Mouse (Mus musculus) B cell, adult 2 months (primary cell): ENCODE data around the gene Pnmal1.
A peak's percentile ranks its signal among the peaks of the same experiment; 100 is the strongest.
"Not testable (repeated sequence)": the region's sequence is repeated elsewhere in the genome, so short reads cannot be mapped to it uniquely, and the experiment has no call there.

ENCODE experiments used
- DNase-seq, 2 experiments: peaks; one replicate each; pipeline ENCODE4 v3.0.0; 2022

The Pnmal1 gene

DNA sequence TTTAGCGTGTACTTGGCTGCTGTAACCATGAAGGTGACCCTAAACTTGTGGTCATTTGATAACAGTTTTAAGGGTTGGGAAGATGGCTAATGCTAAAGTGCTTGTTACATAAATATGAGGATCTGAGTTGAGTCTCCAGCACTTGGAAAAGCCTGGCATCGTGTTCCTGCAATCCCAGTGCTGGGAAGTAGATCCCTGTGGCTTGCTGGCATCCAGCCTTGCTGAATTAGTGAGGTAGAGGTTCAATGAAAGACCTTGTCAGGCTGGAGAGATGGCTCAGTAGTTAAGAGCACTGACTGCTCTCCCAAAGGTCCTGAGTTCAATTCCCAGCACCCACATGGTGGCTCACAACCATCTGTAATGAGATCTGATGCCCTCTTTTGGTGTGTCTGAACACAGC, 5.7 kb upstream of the Pnmal1 start:
- not testable (repeated sequence) for DNase-seq

DNA sequence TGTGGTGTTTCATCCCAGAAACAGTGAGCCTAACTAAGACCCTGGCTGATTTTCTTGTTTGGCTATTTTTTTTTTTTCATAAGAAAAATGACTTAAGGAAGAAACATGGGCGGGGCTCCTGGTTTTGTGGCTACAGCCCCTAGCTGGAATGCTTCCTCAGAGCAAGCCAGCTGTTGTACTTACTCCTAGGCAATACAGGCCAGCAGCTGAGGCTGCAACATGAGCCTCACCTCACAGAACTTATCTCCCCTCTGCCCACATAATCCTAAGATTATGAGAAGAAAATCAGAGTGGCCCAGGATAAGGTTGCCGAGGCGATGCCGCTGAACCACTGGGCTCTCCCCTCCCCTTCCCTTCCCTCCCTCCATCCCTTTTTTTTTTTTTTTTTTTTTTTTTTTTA, 3.8 kb upstream of the Pnmal1 start:
- no peak for DNase-seq

DNA sequence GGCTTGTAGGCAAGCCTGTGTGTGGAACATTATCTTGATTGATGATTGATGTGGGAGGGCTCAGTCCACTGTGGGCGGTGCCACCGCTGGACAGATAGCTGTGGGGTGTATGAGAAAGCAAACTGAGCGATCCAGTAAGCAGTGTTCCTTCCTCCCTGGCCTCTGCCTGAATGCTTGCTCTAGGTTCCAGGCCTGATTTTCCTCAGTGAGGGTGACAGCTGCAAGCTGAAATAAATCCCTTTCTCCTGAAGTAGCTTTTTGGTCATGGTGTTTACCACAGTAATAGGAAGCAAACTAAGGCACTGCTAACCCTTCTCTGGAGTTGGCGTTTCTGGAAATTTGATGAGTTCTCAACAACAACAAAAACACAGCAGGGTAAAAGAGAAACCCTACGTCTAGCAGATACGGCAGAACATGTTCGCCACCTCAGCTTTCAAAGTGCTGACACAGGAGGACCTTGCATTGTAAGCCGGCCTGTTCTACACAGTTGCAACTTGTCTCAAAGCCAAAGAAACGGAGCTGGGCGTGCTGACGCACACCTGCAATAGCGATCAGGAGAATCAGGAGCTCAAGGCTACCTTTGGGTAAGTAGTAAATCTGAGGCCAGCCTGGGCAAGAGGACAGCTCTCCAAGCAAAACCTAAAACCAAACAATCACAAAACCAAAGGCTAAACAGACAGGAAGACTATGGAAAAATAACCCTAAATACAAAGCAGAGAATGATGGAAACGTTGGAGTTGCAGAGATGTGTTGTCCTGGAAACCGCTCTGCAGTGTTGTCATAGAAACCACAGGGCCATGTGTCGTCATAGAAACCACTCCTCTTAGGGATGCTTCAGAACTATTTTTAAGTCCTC, 2.8 kb upstream of the Pnmal1 start:
- DNase-seq, result no peak

DNA sequence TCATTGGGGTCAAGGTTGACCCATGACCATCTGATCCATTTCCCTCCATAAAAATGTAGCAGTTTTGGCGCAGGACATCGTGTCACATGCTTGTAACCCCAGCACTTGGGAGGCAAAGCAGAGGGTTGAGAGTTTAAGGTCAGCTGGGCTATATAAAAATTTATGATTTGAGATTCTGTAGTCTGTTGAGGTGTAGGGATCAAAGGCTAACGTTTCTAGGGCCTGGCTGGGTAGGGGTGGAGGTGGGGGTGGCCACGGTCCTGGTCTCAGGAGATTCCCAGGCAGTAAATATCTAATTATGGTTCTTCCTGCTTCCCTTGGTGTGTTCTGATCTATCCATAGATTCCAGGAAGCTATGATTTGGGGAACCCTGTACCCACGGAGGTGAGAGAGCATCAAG, 2.2 kb downstream of the Pnmal1 start:
- no peak for DNase-seq

DNA sequence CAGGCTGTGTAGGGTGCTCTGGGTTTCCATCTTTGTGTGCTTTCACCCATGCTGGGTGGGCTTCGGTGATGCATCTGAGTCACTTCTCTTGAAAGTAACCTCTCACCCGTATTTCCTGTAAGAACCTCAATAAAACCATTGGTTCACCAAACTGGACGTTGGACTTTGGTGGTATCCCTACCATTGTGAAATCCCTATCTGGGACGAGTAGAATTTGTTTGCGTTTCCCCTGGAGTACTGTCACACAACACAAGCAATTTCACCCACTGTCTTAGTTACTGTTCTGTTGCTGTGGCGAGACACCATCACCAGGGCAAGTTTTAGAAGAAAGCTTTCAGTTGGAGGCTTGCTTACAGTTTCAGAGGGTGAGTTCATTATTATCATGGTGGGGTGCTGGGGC, 8.9 kb downstream of the Pnmal1 start:
- no peak for DNase-seq

DNA sequence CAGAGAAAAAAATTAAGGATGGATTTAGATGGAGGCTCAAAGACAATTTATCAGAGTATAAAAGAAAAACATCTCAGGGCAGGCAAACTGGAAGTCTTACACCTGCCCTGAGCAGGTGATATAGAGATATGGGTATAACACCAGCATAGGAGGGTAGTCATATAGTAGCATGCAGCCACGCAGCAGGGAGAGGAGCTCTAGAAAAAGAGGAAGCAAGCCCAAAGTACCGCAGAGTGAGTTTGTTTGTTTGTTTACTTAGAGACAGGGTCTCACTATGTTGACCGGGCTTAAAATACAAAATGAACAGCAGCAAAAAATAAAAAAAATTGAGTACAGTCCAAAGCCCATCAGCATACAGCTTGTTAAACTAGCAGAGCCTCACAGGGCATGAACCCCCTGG, 11.7 kb downstream of the Pnmal1 start:
- no peak for DNase-seq

DNA sequence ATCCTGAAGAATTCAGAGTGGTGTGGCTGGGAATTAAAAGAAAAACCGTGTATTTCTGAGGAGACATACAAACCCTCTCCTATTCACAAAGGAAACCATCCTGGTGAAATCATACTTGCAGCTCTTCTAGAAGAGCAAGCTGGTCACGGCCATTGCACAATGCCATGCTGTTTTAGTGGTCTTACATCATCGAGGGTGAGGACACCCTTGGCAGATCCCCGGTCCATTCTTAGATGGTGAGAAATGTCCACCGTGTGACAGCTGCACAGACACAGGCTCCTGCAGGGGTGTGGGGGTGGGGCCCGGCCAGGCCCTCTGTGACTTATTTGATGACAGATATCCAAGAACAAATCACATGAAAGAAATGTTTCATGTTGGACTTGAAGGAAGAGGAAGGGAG, 14.5 kb downstream of the Pnmal1 start:
- DNase-seq, result no peak

DNA sequence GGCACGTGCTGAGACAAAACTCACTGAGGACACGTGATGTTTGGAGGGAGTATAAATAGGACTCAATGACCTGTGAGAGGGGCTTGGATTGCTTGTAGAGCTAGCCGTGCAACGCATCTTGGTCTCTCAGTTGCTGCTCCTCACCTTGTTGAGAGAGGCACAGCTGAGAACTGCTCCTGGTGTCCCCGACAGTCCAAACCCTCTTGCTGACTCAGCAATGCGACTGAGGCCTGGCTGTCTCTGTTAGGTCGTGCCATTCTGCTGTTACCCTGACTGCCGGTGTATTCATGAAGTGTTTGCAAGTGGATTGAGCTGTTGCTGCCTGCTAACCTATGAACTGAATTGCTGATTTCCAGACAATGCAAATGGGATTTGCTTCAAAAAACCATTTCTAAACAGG, 16.8 kb downstream of the Pnmal1 start:
- no peak for DNase-seq

DNA sequence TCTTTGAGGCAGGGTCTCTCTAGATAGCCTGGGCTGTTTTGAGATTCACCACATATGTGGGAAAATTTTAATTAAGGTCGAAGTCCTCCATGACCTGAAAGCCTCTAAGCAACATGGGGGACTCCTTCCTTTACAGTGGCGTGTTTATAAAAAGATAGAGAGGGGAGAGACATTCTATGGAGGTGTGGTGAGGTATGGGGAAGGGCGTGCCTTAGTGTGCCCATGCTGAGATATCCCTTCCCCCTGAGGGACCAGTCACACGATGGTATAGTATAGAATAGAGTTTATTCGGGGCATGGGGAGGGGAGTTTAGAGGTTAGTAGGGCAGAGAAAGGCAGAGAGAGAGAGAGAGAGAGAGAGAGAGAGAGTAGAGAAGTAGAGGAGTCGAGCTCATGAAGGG, 18.7 kb downstream of the Pnmal1 start:
- no peak for DNase-seq

DNA sequence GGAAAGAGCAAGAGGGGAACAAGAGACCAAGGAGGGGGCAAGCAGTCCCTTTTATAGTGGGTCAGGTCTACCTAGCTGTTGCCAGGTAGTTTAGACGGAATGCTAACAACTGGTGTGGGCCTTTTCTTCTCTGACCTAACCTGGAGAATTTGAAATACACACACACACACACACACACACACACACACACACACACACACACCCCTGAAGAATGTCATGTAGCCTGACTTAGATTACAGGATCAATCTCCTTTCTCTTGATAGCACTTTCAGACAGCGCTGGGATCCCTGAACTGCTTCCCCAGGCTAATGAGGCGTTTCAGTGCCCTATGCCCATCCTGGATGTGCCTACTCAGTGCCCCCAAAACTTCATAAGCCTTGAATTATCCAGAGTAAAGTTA, 19.1 kb downstream of the Pnmal1 start:
- DNase-seq, result no peak

DNA sequence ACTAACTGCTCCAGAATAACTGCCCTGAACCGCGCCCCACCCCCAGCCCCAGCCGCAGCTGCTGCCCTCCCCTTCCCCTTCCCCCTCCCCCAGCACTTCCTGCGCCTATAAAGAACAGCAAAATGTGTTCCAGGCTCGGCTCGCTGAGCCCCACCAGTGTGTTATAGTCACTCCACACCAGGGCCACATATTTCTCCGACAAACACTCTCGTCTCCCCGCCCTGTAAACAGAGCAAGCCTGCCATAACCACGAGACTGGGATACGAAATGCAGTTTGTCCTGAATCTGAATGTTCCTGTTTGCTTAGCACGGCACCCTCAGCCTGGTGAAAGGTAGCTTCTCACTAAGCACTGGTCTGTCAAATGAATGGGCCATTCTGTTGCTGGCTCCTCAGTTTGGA, 20.9 kb downstream of the Pnmal1 start:
- peak; percentile 30 to 32 for DNase-seq

DNA sequence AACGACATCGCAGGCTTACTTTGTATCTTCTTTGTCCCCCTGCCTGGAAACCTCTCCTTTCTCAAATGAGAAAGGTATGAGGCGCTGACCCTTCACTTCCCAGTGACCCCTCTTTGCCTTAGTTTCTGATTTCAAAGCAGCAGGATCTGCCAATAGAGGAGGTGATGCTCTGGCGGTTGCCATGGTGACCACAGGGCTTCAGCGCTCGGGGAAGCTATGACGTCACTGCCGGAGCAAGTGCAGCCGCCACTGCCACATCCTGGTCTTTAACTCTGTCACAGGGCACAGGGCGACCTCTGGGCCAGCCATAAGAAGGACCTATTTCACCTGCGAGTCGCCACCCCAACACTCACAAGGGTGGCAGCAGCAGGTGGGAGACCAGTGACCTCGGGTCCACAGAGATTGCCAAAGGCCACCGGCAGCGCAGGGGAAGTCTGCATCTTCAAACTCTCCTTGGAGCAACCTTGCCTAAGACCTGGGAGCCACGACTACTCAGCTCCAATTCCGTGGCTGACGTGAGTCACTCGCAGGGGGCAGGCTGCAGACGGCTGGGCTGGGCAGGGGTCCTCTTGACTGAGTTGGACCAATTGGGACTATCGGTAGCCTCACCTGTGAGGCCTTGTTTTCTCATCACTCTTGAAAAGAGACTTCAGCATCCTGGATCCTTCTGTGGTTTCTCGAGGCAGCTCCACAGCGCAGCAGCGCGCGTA, 23.5 kb downstream of the Pnmal1 start, which contains the start of gene Gm42372:
Gene Gm42372, plus strand, starts transcription at position 228 of the 710 bp plus-strand sequence.
- DNase-seq, result peak; percentile 61 to 66

DNA sequence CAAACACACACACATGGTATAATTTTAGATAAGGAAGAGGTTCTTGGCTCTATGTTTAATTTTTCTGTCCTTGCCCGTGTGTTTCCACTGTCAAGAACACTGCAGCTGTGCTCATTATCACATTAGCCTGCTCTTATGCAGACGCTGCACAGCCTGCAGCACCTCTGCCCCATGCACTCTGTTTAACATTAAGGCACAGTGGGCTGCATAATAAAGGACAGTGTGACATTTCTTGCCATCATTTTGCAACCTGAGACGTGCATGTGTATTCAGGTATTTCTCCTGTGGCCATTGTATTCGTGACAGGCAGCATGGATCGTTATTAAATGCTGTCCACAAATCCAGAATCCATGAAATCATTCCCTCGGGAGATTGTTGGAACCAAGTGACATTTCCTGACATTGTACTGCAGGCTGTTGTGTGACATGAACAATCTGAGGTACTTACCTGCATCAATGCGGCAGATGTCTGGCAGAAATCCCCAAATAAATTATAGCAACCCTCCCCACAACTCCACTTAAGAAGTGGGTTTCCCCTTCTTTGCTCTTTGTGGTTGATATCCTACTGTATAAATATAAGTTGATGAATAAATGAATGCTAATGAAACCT, 28.2 kb downstream of the Pnmal1 start:
- no peak for DNase-seq

DNA sequence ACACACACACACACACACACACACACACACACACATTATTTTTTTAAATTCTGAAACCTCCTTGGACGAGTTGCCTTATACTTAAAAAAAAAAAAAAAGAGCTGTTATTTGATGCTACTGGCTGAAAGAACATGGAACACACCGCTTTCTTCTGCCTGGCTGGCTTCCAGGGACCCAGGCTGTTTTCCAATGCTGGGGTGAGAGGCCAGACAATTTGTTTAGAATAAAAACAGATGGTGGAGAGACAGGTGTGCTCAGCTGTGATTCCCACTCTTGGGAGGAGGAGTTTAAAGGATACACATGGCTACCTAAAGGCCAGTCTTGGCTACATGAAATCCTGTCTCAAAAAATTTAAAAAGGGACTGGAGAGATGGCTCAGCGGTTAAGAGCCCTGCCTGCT, 28.9 kb downstream of the Pnmal1 start:
- DNase-seq, result no peak

DNA sequence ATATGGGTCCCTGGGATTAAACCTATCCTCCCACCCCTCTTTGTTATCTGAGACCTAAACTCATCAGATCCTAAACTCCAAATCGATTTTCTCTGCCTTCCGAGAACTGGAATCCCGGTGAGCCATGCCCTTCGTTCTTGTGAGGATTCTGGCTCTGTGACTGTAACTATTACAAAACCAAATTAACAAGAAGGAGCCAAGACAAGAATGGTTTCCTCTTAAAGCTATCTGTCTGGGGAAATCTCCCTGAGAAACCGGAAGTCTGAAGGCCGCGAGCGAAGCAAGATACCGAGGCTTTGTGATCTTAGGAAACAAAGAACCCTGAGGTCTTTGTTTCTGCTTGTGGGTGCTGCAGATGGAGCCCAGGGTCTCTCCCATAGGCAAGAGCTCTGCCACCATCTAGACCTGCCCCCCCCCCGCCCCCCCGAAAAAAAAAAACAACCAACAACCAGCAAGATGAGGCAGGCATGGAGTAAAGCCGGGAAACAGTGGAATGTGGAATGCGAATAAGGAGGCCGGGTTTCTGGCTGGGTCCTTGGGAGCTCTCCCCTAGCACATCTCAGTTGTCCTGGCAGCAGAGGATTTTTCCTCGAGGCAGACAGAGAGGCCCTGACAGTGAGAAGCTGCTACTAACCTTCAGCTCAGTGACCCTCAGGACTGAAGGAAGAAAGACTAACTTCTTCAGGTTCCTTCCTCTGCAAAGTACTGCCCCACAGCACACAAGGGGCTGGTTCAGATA, 30.7 kb downstream of the Pnmal1 start:
- no peak for DNase-seq

DNA sequence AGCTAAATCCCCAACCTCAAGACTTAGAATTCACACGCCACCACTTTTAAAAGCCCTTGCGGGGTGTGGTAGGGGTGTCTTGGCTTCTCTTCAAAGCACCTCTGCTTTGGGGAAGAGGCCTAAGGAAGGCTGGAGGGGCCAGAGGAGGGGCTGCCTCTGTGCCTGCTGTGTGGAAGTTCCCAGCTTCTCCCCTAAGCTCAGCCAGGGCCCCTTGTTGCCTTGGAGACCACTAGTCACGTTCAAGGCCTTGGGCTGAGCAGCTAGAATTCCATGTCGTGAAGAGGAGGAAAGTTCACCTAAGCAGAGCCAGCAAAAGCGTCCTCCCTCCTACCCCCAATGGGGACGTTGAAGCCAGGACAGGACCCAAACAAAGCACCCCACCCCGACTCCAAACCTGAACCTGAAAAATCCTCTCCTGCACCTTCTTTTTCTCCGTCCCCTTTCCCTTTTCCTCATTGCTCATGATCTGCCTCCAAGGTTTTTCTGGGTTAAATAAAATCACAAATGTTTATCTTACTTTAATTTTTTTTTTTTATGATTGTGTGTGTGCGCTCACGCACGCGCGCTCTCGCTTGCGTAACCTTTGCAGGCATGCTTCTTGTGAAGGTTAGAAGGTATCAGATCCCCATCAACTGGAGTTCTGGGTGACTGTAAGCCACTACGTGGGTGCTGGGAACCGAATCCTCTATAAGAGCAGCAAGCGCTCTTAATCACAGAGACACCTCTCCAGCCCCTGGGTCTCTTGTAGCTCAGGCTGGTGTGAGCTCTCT, 32.4 kb downstream of the Pnmal1 start:
- DNase-seq, result no peak

DNA sequence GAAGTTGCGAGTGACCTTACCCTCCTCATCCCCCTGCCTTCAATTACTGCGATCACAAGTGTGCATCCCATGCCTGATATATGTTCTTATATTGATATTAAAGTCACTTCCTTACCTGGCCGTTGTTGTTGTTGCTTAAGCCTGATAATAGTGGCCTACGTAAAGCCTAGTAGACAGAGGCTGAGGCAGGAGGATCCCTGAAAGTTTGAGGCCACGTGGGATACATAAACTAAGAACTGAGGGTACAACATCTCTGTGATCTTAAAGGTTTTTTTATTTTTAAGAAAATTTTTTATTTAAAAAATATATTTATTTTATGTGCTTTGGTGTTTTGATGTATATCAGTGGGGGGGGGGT, 33.0 kb downstream of the Pnmal1 start, which contains the start of gene Ccdc8:
Gene Ccdc8, plus strand, starts transcription at position 258 of the 357 bp plus-strand sequence.
- no peak for DNase-seq

DNA sequence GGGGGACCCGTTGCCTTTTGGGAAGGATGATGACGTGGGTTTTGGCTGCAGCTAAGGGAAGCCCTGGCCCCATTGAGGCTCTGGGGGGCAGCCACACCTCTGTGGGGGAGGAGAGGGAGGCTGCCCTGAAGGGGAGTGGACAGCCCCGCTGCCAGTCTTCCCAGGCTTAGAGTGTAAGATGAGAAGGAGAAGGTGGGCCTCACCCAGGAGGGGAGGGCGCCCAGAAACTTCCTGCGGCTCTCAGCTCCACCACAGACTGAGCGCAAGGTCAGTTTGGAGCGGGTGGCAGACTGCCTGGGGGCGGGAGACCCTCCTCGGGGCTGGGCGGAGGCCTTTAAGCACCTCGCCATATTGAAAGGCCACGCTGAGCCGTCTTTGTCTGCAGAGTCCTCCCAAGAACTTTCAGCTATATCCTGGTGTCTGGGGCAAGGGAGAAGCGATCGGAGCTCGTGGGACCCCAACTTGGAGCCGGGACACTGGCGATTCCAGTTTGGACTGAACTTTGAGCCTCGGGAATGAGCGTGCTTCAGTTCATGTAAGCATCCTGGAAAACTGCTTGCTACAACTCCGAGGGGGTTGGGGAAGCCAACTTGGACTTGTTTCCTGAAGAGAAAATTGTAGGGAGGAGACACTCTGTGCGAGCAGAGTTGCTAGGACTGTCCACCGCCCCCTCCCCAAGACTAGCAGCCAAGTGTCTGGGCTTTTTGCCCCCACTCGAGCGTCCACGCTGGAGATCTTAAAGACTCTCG, 34.3 kb downstream of the Pnmal1 start:
- DNase-seq, result no peak

DNA sequence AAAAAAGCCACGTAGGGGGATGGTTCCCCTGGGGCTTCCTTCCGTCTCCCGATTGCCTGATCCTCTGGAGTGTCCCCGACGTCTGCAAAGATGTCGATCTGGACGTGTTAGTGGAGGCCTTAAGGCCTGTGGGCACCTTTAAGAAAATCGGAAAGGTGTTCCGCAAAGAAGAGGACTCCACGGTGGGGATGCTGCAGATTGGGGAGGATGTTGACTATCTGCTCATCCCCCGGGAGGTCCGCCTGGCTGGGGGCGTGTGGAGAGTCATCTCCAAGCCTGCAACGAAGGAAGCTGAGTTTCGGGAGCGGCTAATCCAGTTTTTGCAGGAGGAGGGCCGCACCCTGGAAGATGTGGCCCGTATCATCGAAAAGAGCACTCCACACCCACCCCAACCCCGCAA, 34.9 kb downstream of the Pnmal1 start:
- DNase-seq, result no peak

DNA sequence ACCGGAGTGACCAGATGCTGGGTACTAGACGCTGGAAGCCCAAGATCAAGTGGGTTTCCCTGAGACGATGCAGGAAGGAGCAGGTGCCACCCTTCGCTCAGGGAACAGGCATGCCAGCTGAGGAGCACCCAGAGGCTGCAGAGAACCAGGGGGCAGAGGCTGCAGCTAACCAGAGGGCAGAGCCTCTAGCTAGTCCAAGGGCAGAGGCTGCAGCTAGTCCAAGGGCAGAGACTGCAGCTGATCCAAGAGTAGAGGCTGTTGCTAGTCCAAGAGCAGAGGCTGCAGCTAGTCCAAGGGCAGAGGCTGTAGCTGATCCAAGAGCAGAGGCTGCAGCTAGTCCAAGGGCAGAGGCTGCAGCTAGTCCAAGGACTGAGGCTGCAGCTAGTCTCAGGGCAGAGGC, 35.9 kb downstream of the Pnmal1 start:
- no peak for DNase-seq

DNA sequence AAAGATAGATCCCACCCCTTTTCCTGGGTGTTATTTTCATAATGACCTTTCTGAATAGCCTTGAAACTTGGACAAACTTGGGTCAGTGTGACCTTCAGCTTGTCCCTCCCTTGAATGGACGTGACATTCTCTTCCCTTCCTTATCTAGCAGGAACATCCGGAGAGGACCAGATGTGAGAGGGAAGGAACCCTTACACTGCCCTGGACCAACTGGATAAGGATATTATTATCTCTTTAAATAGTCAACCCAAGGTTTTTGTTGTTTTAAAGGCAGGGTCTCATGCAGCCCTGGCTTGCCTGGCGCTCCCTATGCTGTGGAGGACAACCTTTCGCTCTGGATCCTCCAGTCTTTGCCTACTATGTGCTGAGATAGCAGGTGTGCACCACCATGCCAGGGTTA, 39.8 kb downstream of the Pnmal1 start:
- no peak for DNase-seq

DNA sequence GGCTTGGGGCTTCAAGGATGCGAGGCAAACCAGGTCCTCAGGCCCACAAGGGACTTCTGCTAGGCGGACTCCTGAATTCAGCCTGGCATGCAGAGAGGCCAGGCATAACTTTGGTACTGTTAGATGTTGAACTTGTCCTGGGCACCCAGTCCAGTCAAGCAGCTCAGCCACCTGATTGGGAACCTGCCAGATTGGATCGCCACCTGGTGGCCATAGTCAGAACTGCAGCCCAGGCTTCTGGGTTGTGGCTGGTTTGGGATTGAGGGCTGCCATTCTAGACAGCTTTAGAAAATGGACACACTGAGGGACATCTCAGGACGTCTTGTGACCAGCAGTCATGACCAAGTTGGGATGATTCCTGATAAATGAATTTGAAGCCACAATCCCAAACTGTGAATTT, 40.2 kb downstream of the Pnmal1 start:
- DNase-seq, result peak; percentile 92 to 93
